Mouse (Mus musculus): ENCODE data around the gene Hapln2. TPM values are rescaled to one million over a fixed set of nuclear protein-coding genes. Genes with fewer than 3 reads are reported as not detected.
A peak's percentile ranks its signal among the peaks of the same experiment; 100 is the strongest.

Gene Hapln2
- polyA plus RNA-seq, 1 experiment: 0.26 TPM

GRCm38 (mm10) chr3:88033506-88033905 lies 6.1 kb upstream of the Hapln2 start:
- DNase-seq: no peak
- Histone ChIP-seq H3K27ac (ENCODE audit: control insufficient read depth, insufficient read depth, low read length) (no peak overlapping the region), H3K27me3 (ENCODE audit: control insufficient read depth, insufficient read depth, low read length) (no peaks in the 10 kb centered on the region; the same call in 1 of the 2 replicates), H3K36me3 (ENCODE audit: control insufficient read depth, insufficient read depth, low read length) (no peaks in the 10 kb centered on the region), H3K4me3 (ENCODE audit: control insufficient read depth, insufficient read depth, low read length) (no peak overlapping the region), H3K4me1 (replicated peaks; ENCODE audit: control insufficient read depth, insufficient read depth, low read length) (no peaks in the 10 kb centered on the region)
- 89% methylated on average over 5 of the region's 5 CpGs for WGBS
- TF ChIP-seq CTCF (IDR thresholded peaks at IDR 0.05; ENCODE audit: borderline replicate concordance, control insufficient read depth, extremely low read depth, insufficient read depth, low read length, poor library complexity) (no peak), POLR2A (IDR thresholded peaks at IDR 0.05; ENCODE audit: control insufficient read depth, extremely low read depth, insufficient read depth, low read length, poor library complexity) (no peak)

GRCm38 (mm10) chr3:88030608-88031395 lies 3.4 kb upstream of the Hapln2 start:
- Histone ChIP-seq H3K27me3 (ENCODE audit: control insufficient read depth, insufficient read depth, low read length) (no peaks in the 10 kb centered on the region; the same call in 1 of the 2 replicates), H3K36me3 (ENCODE audit: control insufficient read depth, insufficient read depth, low read length) (no peaks in the 10 kb centered on the region), H3K4me3 (ENCODE audit: control insufficient read depth, insufficient read depth, low read length) (no peak overlapping the region), H3K27ac (ENCODE audit: control insufficient read depth, insufficient read depth, low read length) (no peak overlapping the region), H3K4me1 (replicated peaks; ENCODE audit: control insufficient read depth, insufficient read depth, low read length) (no peaks in the 10 kb centered on the region)
- WGBS: 20% methylated on average over 19 of the region's 19 CpGs
- TF ChIP-seq CTCF (IDR thresholded peaks at IDR 0.05; ENCODE audit: borderline replicate concordance, control insufficient read depth, extremely low read depth, insufficient read depth, low read length, poor library complexity) (no peak), POLR2A (IDR thresholded peaks at IDR 0.05; ENCODE audit: control insufficient read depth, extremely low read depth, insufficient read depth, low read length, poor library complexity) (no peak)
- no peak for DNase-seq

- no peak overlapping the region for H3K27ac ChIP-seq (ENCODE audit: control insufficient read depth, insufficient read depth, low read length)
- 56% methylated on average over 7 of the region's 7 CpGs for WGBS
- H3K27me3 ChIP-seq (ENCODE audit: control insufficient read depth, insufficient read depth, low read length): peaks cover 22% of the 10 kb centered on the region
- H3K36me3 ChIP-seq (ENCODE audit: control insufficient read depth, insufficient read depth, low read length): no peaks in the 10 kb centered on the region
- TF ChIP-seq CTCF (IDR thresholded peaks at IDR 0.05; ENCODE audit: borderline replicate concordance, control insufficient read depth, extremely low read depth, insufficient read depth, low read length, poor library complexity): no peak
- H3K4me1 ChIP-seq (replicated peaks; ENCODE audit: control insufficient read depth, insufficient read depth, low read length): peaks cover 5% of the 10 kb centered on the region; the same call in 1 of the 2 replicates
- no peak for DNase-seq
- H3K4me3 ChIP-seq (ENCODE audit: control insufficient read depth, insufficient read depth, low read length): no peak overlapping the region
Measured at GRCm38 (mm10) chr3:88026823-88027222, 560 bp downstream of the Hapln2 start.

- peaks cover 30% of the 10 kb centered on the region for H3K27me3 ChIP-seq (ENCODE audit: control insufficient read depth, insufficient read depth, low read length)
- TF ChIP-seq POLR2A (IDR thresholded peaks at IDR 0.05; ENCODE audit: control insufficient read depth, extremely low read depth, insufficient read depth, low read length, poor library complexity) (no peak), CTCF (IDR thresholded peaks at IDR 0.05; ENCODE audit: borderline replicate concordance, control insufficient read depth, extremely low read depth, insufficient read depth, low read length, poor library complexity) (no peak)
Measured at GRCm38 (mm10) chr3:88023192-88024074, 4.0 kb downstream of the Hapln2 start.

GRCm38 (mm10) chr3:88022322-88023191 lies 4.8 kb downstream of the Hapln2 start:
- H3K4me1 ChIP-seq (replicated peaks; ENCODE audit: control insufficient read depth, insufficient read depth, low read length): peaks cover 5% of the 10 kb centered on the region; the same call in 1 of the 2 replicates
- peak overlapping the region; percentile 21 for H3K4me3 ChIP-seq (ENCODE audit: control insufficient read depth, insufficient read depth, low read length)
- H3K27ac ChIP-seq (ENCODE audit: control insufficient read depth, insufficient read depth, low read length): no peak overlapping the region
- TF ChIP-seq POLR2A (IDR thresholded peaks at IDR 0.05; ENCODE audit: control insufficient read depth, extremely low read depth, insufficient read depth, low read length, poor library complexity) (no peak), CTCF (IDR thresholded peaks at IDR 0.05; ENCODE audit: borderline replicate concordance, control insufficient read depth, extremely low read depth, insufficient read depth, low read length, poor library complexity) (no peak)
- DNase-seq: peak; percentile 71
- no peaks in the 10 kb centered on the region for H3K36me3 ChIP-seq (ENCODE audit: control insufficient read depth, insufficient read depth, low read length)
- peaks cover 30% of the 10 kb centered on the region for H3K27me3 ChIP-seq (ENCODE audit: control insufficient read depth, insufficient read depth, low read length)
- 3% methylated on average over 66 of the region's 66 CpGs for WGBS

More at GRCm38 (mm10) chr3:88023192-88024074, 4.0 kb downstream of the Hapln2 start:
- no peak for DNase-seq
- peak overlapping the region; percentile 21 for H3K4me3 ChIP-seq (ENCODE audit: control insufficient read depth, insufficient read depth, low read length)
- no peaks in the 10 kb centered on the region for H3K36me3 ChIP-seq (ENCODE audit: control insufficient read depth, insufficient read depth, low read length)
- no peak overlapping the region for H3K27ac ChIP-seq (ENCODE audit: control insufficient read depth, insufficient read depth, low read length)
- H3K4me1 ChIP-seq (replicated peaks; ENCODE audit: control insufficient read depth, insufficient read depth, low read length): peaks cover 5% of the 10 kb centered on the region; the same call in 1 of the 2 replicates
- WGBS: 4% methylated on average over 81 of the region's 81 CpGs

Data from thymus, adult 2 months (tissue).